In genomic region chr7:119076712-119077619, GRCm38 (mm10) we compare ENCODE assay signal across 7 mouse cellular contexts.
DNase-seq lines count a peak whose midpoint lies in the region; ATAC-seq and TF ChIP-seq lines count a peak whose summit lies in the region.

No protein-coding gene starts in this region.

- no peak for TF ChIP-seq CTCF in stomach, postnatal 0 days (IDR thresholded peaks at IDR 0.05; ENCODE audit: low read depth)

- 65% methylated on average over 12 of the region's 12 CpGs for WGBS in hindbrain, embryonic 10.5 days
- WGBS in limb, embryonic 13.5 days, result 51% methylated on average over 12 of the region's 12 CpGs
- 47% methylated on average over 12 of the region's 12 CpGs for WGBS in stomach, postnatal 0 days

- no peak overlapping the region for H3K4me3 ChIP-seq in hindbrain, embryonic 10.5 days
- H3K4me3 ChIP-seq in limb, embryonic 13.5 days, result no peak overlapping the region
- H3K4me3 ChIP-seq in stomach, postnatal 0 days (ENCODE audit: low read depth, low read length), result no peak overlapping the region

- peak; percentile 10 for DNase-seq in urinary bladder, postnatal 14 days (ENCODE audit: low spot score)
- DNase-seq in urinary bladder, adult 18-20 months (ENCODE audit: low spot score in 2 of 2), result no peak
- peak; percentile 11 for DNase-seq in hindbrain, embryonic 10.5 days (ENCODE audit: low spot score)
- no peak for DNase-seq in frontal cortex, adult 2 months (ENCODE audit: extremely low spot score in 1 of 2, low spot score in 1 of 2)
- DNase-seq in stomach, postnatal 0 days (ENCODE audit: low spot score), result no peak
- DNase-seq in frontal cortex, postnatal 25 days (ENCODE audit: low spot score in 2 of 2), result no peak

- H3K36me3 ChIP-seq in hindbrain, embryonic 10.5 days, result no peaks in the 10 kb centered on the region
- H3K36me3 ChIP-seq in limb, embryonic 13.5 days, result no peaks in the 10 kb centered on the region
- H3K36me3 ChIP-seq in stomach, postnatal 0 days (ENCODE audit: control insufficient read depth, insufficient read depth, low read length), result no peaks in the 10 kb centered on the region

- TF ChIP-seq EP300 in stomach, postnatal 0 days (optimal IDR thresholded peaks at IDR 0.05), result no peak

- peak; percentile 51; the same call in 1 of the 2 replicates for ATAC-seq in limb, embryonic 13.5 days (ENCODE audit: low FRiP score, low read depth)
- no peak for ATAC-seq in stomach, postnatal 0 days (ENCODE audit: low FRiP score, low TSS enrichment)

- no peak overlapping the region for H3K27ac ChIP-seq in hindbrain, embryonic 10.5 days
- H3K27ac ChIP-seq in limb, embryonic 13.5 days, result no peak overlapping the region
- H3K27ac ChIP-seq in stomach, postnatal 0 days (replicated peaks), result no peak overlapping the region

- H3K9ac ChIP-seq in limb, embryonic 13.5 days, result no peak overlapping the region
- no peak overlapping the region for H3K9ac ChIP-seq in stomach, postnatal 0 days (ENCODE audit: low read length)

- peaks cover 13% of the 10 kb centered on the region; the same call in 1 of the 2 replicates for H3K4me1 ChIP-seq in hindbrain, embryonic 10.5 days (replicated peaks)
- 0 out of 2 replicates have a peak, but pooled peaks cover 4% of the 10 kb centered on the region for H3K4me1 ChIP-seq in limb, embryonic 13.5 days
- H3K4me1 ChIP-seq in stomach, postnatal 0 days (replicated peaks; ENCODE audit: control insufficient read depth, insufficient read depth), result no peaks in the 10 kb centered on the region

- H3K4me2 ChIP-seq in limb, embryonic 13.5 days (replicated peaks), result peak overlapping the region; percentile 16; the same call in 1 of the 2 replicates
- no peak overlapping the region for H3K4me2 ChIP-seq in stomach, postnatal 0 days (replicated peaks; ENCODE audit: low read depth)

- peaks cover 3% of the 10 kb centered on the region; the same call in 1 of the 2 replicates for H3K27me3 ChIP-seq in hindbrain, embryonic 10.5 days (ENCODE audit: insufficient read depth, poor library complexity, severe bottlenecking)
- H3K27me3 ChIP-seq in limb, embryonic 13.5 days, result no peaks in the 10 kb centered on the region
- H3K27me3 ChIP-seq in stomach, postnatal 0 days (ENCODE audit: control insufficient read depth, insufficient read depth, low read length), result no peaks in the 10 kb centered on the region

- H3K9me3 ChIP-seq in hindbrain, embryonic 10.5 days, result no peaks in the 10 kb centered on the region
- H3K9me3 ChIP-seq in limb, embryonic 13.5 days, result no peaks in the 10 kb centered on the region
- no peaks in the 10 kb centered on the region for H3K9me3 ChIP-seq in stomach, postnatal 0 days (ENCODE audit: control insufficient read depth, low read length)

Comparison
In these comparisons a context has a peak if more than half of its experiments do, and no peak if none do; other contexts are left out.
1. DNase-seq: peak in urinary bladder, postnatal 14 days (single experiment) and hindbrain, embryonic 10.5 days (single experiment); none in urinary bladder, adult 18-20 months (0 of 2), frontal cortex, adult 2 months (0 of 2), stomach, postnatal 0 days (single experiment) and frontal cortex, postnatal 25 days (0 of 2).